Mouse (Mus musculus): ENCODE measurements at regions not wholly inside any gene's neighbourhood (a gene's known extent, or its start where the extent isn't known, plus 50 kb on each side); places are given as distances from the start of the nearest gene placed in this dataset.

- DNase-seq, result no peak
Observed at GRCm38 (mm10) chr5:111789904-111790303, 56.2 kb downstream of the Gm26897 start.

GRCm38 (mm10) chr5:111790527-111790926 is 56.8 kb downstream of the Gm26897 start:
- no peak for DNase-seq

- no peak for DNase-seq
Observed at GRCm38 (mm10) chr5:111791089-111791561, 57.4 kb downstream of the Gm26897 start.

GRCm38 (mm10) chr5:111792746-111793145 is 59.0 kb downstream of the Gm26897 start:
- no peak for DNase-seq

GRCm38 (mm10) chr5:111793178-111793577 is 59.5 kb downstream of the Gm26897 start:
- no peak for DNase-seq

GRCm38 (mm10) chr5:111796889-111797288 is 63.2 kb downstream of the Gm26897 start:
- DNase-seq, result no peak

- DNase-seq, result no peak
Observed at GRCm38 (mm10) chr5:111799700-111800311, 66.1 kb downstream of the Gm26897 start.

GRCm38 (mm10) chr5:111800511-111800910 is 66.8 kb downstream of the Gm26897 start:
- no peak for DNase-seq

GRCm38 (mm10) chr5:111801051-111801450 is 67.3 kb downstream of the Gm26897 start:
- DNase-seq, result no peak

GRCm38 (mm10) chr5:111804542-111804941 is 70.8 kb downstream of the Gm26897 start:
- DNase-seq, result no peak

- no peak for DNase-seq
Observed at GRCm38 (mm10) chr5:111805150-111805549, 71.4 kb downstream of the Gm26897 start.

GRCm38 (mm10) chr5:111805761-111806191 is 72.1 kb downstream of the Gm26897 start:
- DNase-seq, result no peak

- DNase-seq, result no peak
Observed at GRCm38 (mm10) chr5:111810079-111810808, 76.5 kb downstream of the Gm26897 start.

GRCm38 (mm10) chr5:111812581-111812980 is 78.9 kb downstream of the Gm26897 start:
- peak; percentile 41 to 48 for DNase-seq

GRCm38 (mm10) chr5:111813090-111813753 is 79.5 kb downstream of the Gm26897 start:
- peak; percentile 75 to 82 for DNase-seq

GRCm38 (mm10) chr5:111814893-111815760 is 81.4 kb downstream of the Gm26897 start:
- no peak for DNase-seq

- no peak for DNase-seq
Observed at GRCm38 (mm10) chr5:111820963-111821362, 87.2 kb downstream of the Gm26897 start.

- DNase-seq, result no peak
Observed at GRCm38 (mm10) chr5:111822882-111823281, 89.2 kb downstream of the Gm26897 start.

GRCm38 (mm10) chr5:111823420-111823819 is 89.7 kb downstream of the Gm26897 start:
- no peak for DNase-seq

GRCm38 (mm10) chr5:111823842-111824241 is 90.1 kb downstream of the Gm26897 start:
- DNase-seq, result no peak

- no peak for DNase-seq
Observed at GRCm38 (mm10) chr5:111824600-111825130, 90.9 kb downstream of the Gm26897 start.

GRCm38 (mm10) chr5:111829891-111830290 is 96.2 kb downstream of the Gm26897 start:
- peak; percentile 27 to 46 for DNase-seq
